Mouse (Mus musculus) midbrain, embryonic 13.5 days (tissue): ENCODE measurements at regions not wholly inside any gene's neighbourhood (a gene's known extent, or its start where the extent isn't known, plus 50 kb on each side); places are given as distances from the start of the nearest gene placed in this dataset.

Source experiments
- ATAC-seq: fragments of 200-750 bp; cut with Nextera tagmentation; 2 replicates; pipeline ENCODE4 v1.8.0; 2017; ENCODE audit warnings: mild to moderate bottlenecking, moderate TSS enrichment, moderate library complexity
- H3K27ac ChIP-seq: fragments of 300-500 bp; sonication (generic); 2 replicates; pipeline ENCODE4 v1.5.1; 2015; ENCODE audit warnings: inconsistent platforms, mild to moderate bottlenecking, moderate library complexity
- H3K27me3 ChIP-seq: fragments of 300-500 bp; sonication (generic); 2 replicates; pipeline ENCODE4 v1.6.1; 2015; ENCODE audit warnings: mild to moderate bottlenecking, inconsistent platforms
- H3K36me3 ChIP-seq: fragments of 300-500 bp; sonication (generic); 2 replicates; pipeline ENCODE4 v1.6.1; 2015; ENCODE audit warnings: mild to moderate bottlenecking, inconsistent platforms
- H3K4me1 ChIP-seq: fragments of 300-500 bp; sonication (generic); replicated peaks from 2 replicates; pipeline ENCODE4 v1.6.1; 2015; ENCODE audit warnings: inconsistent platforms
- H3K4me2 ChIP-seq: fragments of 300-500 bp; sonication (generic); replicated peaks from 2 replicates; pipeline ENCODE4 v1.6.1; 2015; ENCODE audit warnings: moderate library complexity, mild to moderate bottlenecking, inconsistent platforms
- H3K4me3 ChIP-seq: fragments of 300-500 bp; sonication (generic); replicated peaks from 2 replicates; pipeline ENCODE4 v1.5.1; 2015; ENCODE audit warnings: mild to moderate bottlenecking, inconsistent platforms
- H3K9ac ChIP-seq: fragments of 300-500 bp; sonication (generic); replicated peaks from 2 replicates; pipeline ENCODE4 v1.6.1; 2015; ENCODE audit warnings: mild to moderate bottlenecking, inconsistent platforms
- H3K9me3 ChIP-seq: fragments of 300-500 bp; sonication (generic); 2 replicates; pipeline ENCODE4 v1.6.1; 2016; ENCODE audit warnings: mild to moderate bottlenecking, inconsistent platforms
- WGBS: fragments of 180-500 bp; shearing (Covaris S2); methylation state at CpG from one replicate; pipeline ENCODE4 v1.1.7; 2015; 5-methylcytosine and 5-hydroxymethylcytosine counted together

GRCm38 (mm10) chr10:117984784-117985602, 139.2 kb upstream of the Rap1b start:
- Histone ChIP-seq H3K27me3 (no peaks in the 10 kb centered on the region), H3K9ac (no peak overlapping the region), H3K9me3 (no peaks in the 10 kb centered on the region), H3K4me3 (no peak overlapping the region), H3K36me3 (no peaks in the 10 kb centered on the region), H3K4me2 (no peak overlapping the region), H3K4me1 (peaks cover 5% of the 10 kb centered on the region), H3K27ac (no peak overlapping the region)
- 75% methylated on average over 15 of the region's 15 CpGs for WGBS
- no peak for ATAC-seq

- Histone ChIP-seq H3K4me3 (no peak overlapping the region), H3K27ac (no peak overlapping the region), H3K4me1 (peaks cover 5% of the 10 kb centered on the region), H3K9ac (no peak overlapping the region), H3K9me3 (no peaks in the 10 kb centered on the region), H3K27me3 (no peaks in the 10 kb centered on the region), H3K4me2 (no peak overlapping the region), H3K36me3 (no peaks in the 10 kb centered on the region)
- WGBS = 83% methylated on average over 6 of the region's 6 CpGs
- no peak for ATAC-seq
These were observed 141.8 kb upstream of the Rap1b start for GRCm38 (mm10) chr10:117987620-117988019.

GRCm38 (mm10) chr10:117988076-117988475, 142.2 kb upstream of the Rap1b start:
- Histone ChIP-seq H3K27me3 (no peaks in the 10 kb centered on the region), H3K4me1 (peaks cover under 1% of the 10 kb centered on the region; the same call in 1 of the 2 replicates), H3K9me3 (no peaks in the 10 kb centered on the region), H3K27ac (no peak overlapping the region), H3K4me3 (no peak overlapping the region), H3K4me2 (no peak overlapping the region), H3K9ac (no peak overlapping the region), H3K36me3 (no peaks in the 10 kb centered on the region)
- 85% methylated on average over 5 of the region's 5 CpGs for WGBS
- ATAC-seq = no peak

GRCm38 (mm10) chr10:117991176-117991575, 145.3 kb upstream of the Rap1b start:
- Histone ChIP-seq H3K9ac (no peak overlapping the region), H3K4me3 (no peak overlapping the region), H3K9me3 (no peaks in the 10 kb centered on the region), H3K36me3 (no peaks in the 10 kb centered on the region), H3K4me2 (no peak overlapping the region), H3K27ac (no peak overlapping the region), H3K4me1 (peaks cover 11% of the 10 kb centered on the region), H3K27me3 (0 out of 2 replicates have a peak, but pooled peaks cover 5% of the 10 kb centered on the region)
- 73% methylated on average over 1 of the region's 1 CpGs for WGBS
- no peak for ATAC-seq

GRCm38 (mm10) chr10:117992317-117992716, 146.5 kb upstream of the Rap1b start:
- no peaks in the 10 kb centered on the region for H3K9me3 ChIP-seq
- no peak overlapping the region for H3K4me3 ChIP-seq
- H3K9ac ChIP-seq = no peak overlapping the region
- 85% methylated on average over 9 of the region's 9 CpGs for WGBS
- H3K27me3 ChIP-seq = 0 out of 2 replicates have a peak, but pooled peaks cover 5% of the 10 kb centered on the region
- no peaks in the 10 kb centered on the region for H3K36me3 ChIP-seq
- ATAC-seq = no peak
- no peak overlapping the region for H3K27ac ChIP-seq
- no peak overlapping the region for H3K4me2 ChIP-seq
- peaks cover 11% of the 10 kb centered on the region for H3K4me1 ChIP-seq

- H3K36me3 ChIP-seq = no peaks in the 10 kb centered on the region
- no peak overlapping the region for H3K4me2 ChIP-seq
- ATAC-seq = no peak
- H3K27me3 ChIP-seq = 0 out of 2 replicates have a peak, but pooled peaks cover 5% of the 10 kb centered on the region
- WGBS = 88% methylated on average over 3 of the region's 3 CpGs
- H3K27ac ChIP-seq = no peak overlapping the region
- no peak overlapping the region for H3K4me3 ChIP-seq
- H3K9me3 ChIP-seq = no peaks in the 10 kb centered on the region
- H3K4me1 ChIP-seq = peaks cover 11% of the 10 kb centered on the region
- no peak overlapping the region for H3K9ac ChIP-seq
These were observed 147.8 kb upstream of the Mdm1 start for GRCm38 (mm10) chr10:117993809-117994208.

- Histone ChIP-seq H3K4me3 (no peak overlapping the region), H3K4me2 (peak overlapping the region; percentile 19; the same call in 1 of the 2 replicates), H3K4me1 (peaks cover 11% of the 10 kb centered on the region), H3K27ac (no peak overlapping the region), H3K36me3 (no peaks in the 10 kb centered on the region), H3K27me3 (0 out of 2 replicates have a peak, but pooled peaks cover 5% of the 10 kb centered on the region), H3K9me3 (no peaks in the 10 kb centered on the region), H3K9ac (0 out of 2 replicates have a peak overlapping the region, but pooled peaks have one; percentile 10)
- no peak for ATAC-seq
- WGBS = 11% methylated on average over 9 of the region's 9 CpGs
These were observed 146.8 kb upstream of the Mdm1 start for GRCm38 (mm10) chr10:117994768-117995167.

GRCm38 (mm10) chr10:117997796-117998195, 143.8 kb upstream of the Mdm1 start:
- Histone ChIP-seq H3K4me2 (no peak overlapping the region), H3K4me1 (peaks cover 11% of the 10 kb centered on the region), H3K27me3 (0 out of 2 replicates have a peak, but pooled peaks cover 5% of the 10 kb centered on the region), H3K4me3 (no peak overlapping the region), H3K36me3 (no peaks in the 10 kb centered on the region), H3K27ac (no peak overlapping the region), H3K9ac (no peak overlapping the region), H3K9me3 (no peaks in the 10 kb centered on the region)
- no peak for ATAC-seq
- WGBS = 88% methylated on average over 5 of the region's 5 CpGs

- Histone ChIP-seq H3K27me3 (no peaks in the 10 kb centered on the region), H3K9me3 (no peaks in the 10 kb centered on the region), H3K4me1 (no peaks in the 10 kb centered on the region; the same call in 1 of the 2 replicates), H3K4me2 (no peak overlapping the region), H3K4me3 (no peak overlapping the region), H3K27ac (no peak overlapping the region), H3K36me3 (no peaks in the 10 kb centered on the region), H3K9ac (no peak overlapping the region)
- WGBS = 86% methylated on average over 3 of the region's 3 CpGs
- no peak for ATAC-seq
These were observed 141.0 kb upstream of the Mdm1 start for GRCm38 (mm10) chr10:118000591-118000990.

GRCm38 (mm10) chr10:118001501-118001900, 140.1 kb upstream of the Mdm1 start:
- H3K27ac ChIP-seq = no peak overlapping the region
- no peaks in the 10 kb centered on the region for H3K36me3 ChIP-seq
- no peak overlapping the region for H3K4me2 ChIP-seq
- WGBS = 43% methylated on average over 4 of the region's 4 CpGs
- H3K9ac ChIP-seq = no peak overlapping the region
- H3K4me3 ChIP-seq = no peak overlapping the region
- no peaks in the 10 kb centered on the region for H3K9me3 ChIP-seq
- no peak for ATAC-seq
- no peaks in the 10 kb centered on the region for H3K27me3 ChIP-seq
- H3K4me1 ChIP-seq = no peaks in the 10 kb centered on the region

GRCm38 (mm10) chr10:118001971-118002370, 139.6 kb upstream of the Mdm1 start:
- H3K4me2 ChIP-seq = no peak overlapping the region
- no peak overlapping the region for H3K9ac ChIP-seq
- H3K4me3 ChIP-seq = no peak overlapping the region
- H3K9me3 ChIP-seq = no peaks in the 10 kb centered on the region
- WGBS = 70% methylated on average over 7 of the region's 7 CpGs
- H3K27ac ChIP-seq = no peak overlapping the region
- H3K27me3 ChIP-seq = no peaks in the 10 kb centered on the region
- H3K36me3 ChIP-seq = no peaks in the 10 kb centered on the region
- ATAC-seq = no peak
- no peaks in the 10 kb centered on the region for H3K4me1 ChIP-seq

GRCm38 (mm10) chr10:118002559-118002958, 139.1 kb upstream of the Mdm1 start:
- H3K9me3 ChIP-seq = no peaks in the 10 kb centered on the region
- H3K4me1 ChIP-seq = no peaks in the 10 kb centered on the region
- no peaks in the 10 kb centered on the region for H3K27me3 ChIP-seq
- no peaks in the 10 kb centered on the region for H3K36me3 ChIP-seq
- no peak overlapping the region for H3K9ac ChIP-seq
- H3K27ac ChIP-seq = no peak overlapping the region
- no peak for ATAC-seq
- no peak overlapping the region for H3K4me2 ChIP-seq
- no peak overlapping the region for H3K4me3 ChIP-seq
- WGBS = 84% methylated on average over 4 of the region's 4 CpGs
